In genomic region chr9:62838506-62839171, GRCm38 (mm10) we compare ENCODE assay signal across 7 mouse cellular contexts. TPM values are rescaled to one million over a fixed set of nuclear protein-coding genes. Genes with fewer than 3 reads are reported as not detected.
DNase-seq lines count a peak whose midpoint lies in the region; ATAC-seq and TF ChIP-seq lines count a peak whose summit lies in the region.

Gene Cln6, plus strand, starts transcription at chr9:62838785.

- H3K9ac ChIP-seq in hindbrain, postnatal 0 days (replicated peaks; ENCODE audit: low read length), result peak within 1 kb of the TSS; percentile 78

- no peak for TF ChIP-seq CTCF in hindbrain, postnatal 0 days (IDR thresholded peaks at IDR 0.05; ENCODE audit: low read depth)

- no peaks in the 10 kb centered on the region for H3K36me3 ChIP-seq in hindbrain, postnatal 0 days (ENCODE audit: insufficient read depth, low read length)
- peaks cover 21% of the 10 kb centered on the region for H3K36me3 ChIP-seq in megakaryocyte, embryonic 14.5 days (replicated peaks; ENCODE audit: low read length)

- no peaks in the 10 kb centered on the region for H3K27me3 ChIP-seq in hindbrain, postnatal 0 days (ENCODE audit: insufficient read depth, low read length)
- no peaks in the 10 kb centered on the region for H3K27me3 ChIP-seq in megakaryocyte, embryonic 14.5 days (replicated peaks)

- H3K4me2 ChIP-seq in hindbrain, postnatal 0 days (ENCODE audit: low read depth, low read length), result peak within 1 kb of the TSS; percentile 94

- DNase-seq in adipocyte (ENCODE audit: low spot score), result peak; percentile 85
- DNase-seq in cerebellum, postnatal 36 days, result peak; percentile 64 to 73
- DNase-seq in gastrocnemius, adult 8-10 months (ENCODE audit: low spot score in 2 of 2), result peak; percentile 26 to 52
- peak; percentile 79 for DNase-seq in hindbrain, postnatal 0 days (ENCODE audit: low spot score)
- DNase-seq in left cerebral cortex, adult 9 months (ENCODE audit: low spot score in 2 of 2), result peak; percentile 43 to 51
- DNase-seq in right cerebral cortex, postnatal 4 days, result peak; percentile 58

- peak within 1 kb of the TSS; percentile 75 for H3K4me3 ChIP-seq in hindbrain, postnatal 0 days (ENCODE audit: low read length)
- H3K4me3 ChIP-seq in megakaryocyte, embryonic 14.5 days (replicated peaks), result peak within 1 kb of the TSS; percentile 92

- H3K4me1 ChIP-seq in hindbrain, postnatal 0 days (ENCODE audit: insufficient read depth, low read length), result no peaks in the 10 kb centered on the region
- H3K4me1 ChIP-seq in megakaryocyte, embryonic 14.5 days, result peaks cover 59% of the 10 kb centered on the region

- peak; percentile 90 for ATAC-seq in hindbrain, postnatal 0 days

- H3K27ac ChIP-seq in hindbrain, postnatal 0 days, result peak within 1 kb of the TSS; percentile 83

- WGBS in hindbrain, postnatal 0 days, result under 1% methylated on average over 48 of the region's 48 CpGs

- H3K9me3 ChIP-seq in hindbrain, postnatal 0 days (ENCODE audit: low read length), result no peaks in the 10 kb centered on the region
- no peaks in the 10 kb centered on the region for H3K9me3 ChIP-seq in megakaryocyte, embryonic 14.5 days

RNA-seq across cellular contexts. Expression of gene Cln6, which starts in this region (rescaled TPM):
- 10 to 100 TPM; 17.1 to 21.8 (median 19.9) TPM for total RNA-seq in gastrocnemius, adult 8-10 months (2022)
- total RNA-seq in hindbrain, postnatal 0 days (2014; rRNA removed), result 31.7 and 41.6 TPM in 2 replicates
- polyA plus RNA-seq in hindbrain, postnatal 0 days (2015; fragmentation: Nextera tagmentation; extraction: Ambion mirVana), result 9.5 and 10.4 TPM in 2 replicates
- 22.2 and 31.6 TPM in 2 replicates for polyA plus RNA-seq in megakaryocyte, embryonic 14.5 days (2012; ENCODE audit: insufficient read depth, low replicate concordance)

Comparison
In these comparisons a context has a peak if more than half of its experiments do, and no peak if none do; other contexts are left out.
1. Peak in every context shown above with its lines: DNase-seq, ATAC-seq, H3K4me3 ChIP-seq and H3K27ac ChIP-seq.